Mouse (Mus musculus) erythroblast, embryonic 14.5 days (primary cell): ENCODE data around the gene Ap3d1.

Experiments used
- GATA1 ChIP-seq: IDR thresholded peaks from 2 replicates; pipeline ENCODE4 v1.6.1; 2012; ENCODE audit warnings: low read length, inconsistent platforms, mixed read lengths
- TAL1 ChIP-seq: IDR thresholded peaks from 3 replicates; pipeline ENCODE4 v1.6.1; 2012; ENCODE audit warnings: low read length, inconsistent platforms, mixed read lengths

DNA sequence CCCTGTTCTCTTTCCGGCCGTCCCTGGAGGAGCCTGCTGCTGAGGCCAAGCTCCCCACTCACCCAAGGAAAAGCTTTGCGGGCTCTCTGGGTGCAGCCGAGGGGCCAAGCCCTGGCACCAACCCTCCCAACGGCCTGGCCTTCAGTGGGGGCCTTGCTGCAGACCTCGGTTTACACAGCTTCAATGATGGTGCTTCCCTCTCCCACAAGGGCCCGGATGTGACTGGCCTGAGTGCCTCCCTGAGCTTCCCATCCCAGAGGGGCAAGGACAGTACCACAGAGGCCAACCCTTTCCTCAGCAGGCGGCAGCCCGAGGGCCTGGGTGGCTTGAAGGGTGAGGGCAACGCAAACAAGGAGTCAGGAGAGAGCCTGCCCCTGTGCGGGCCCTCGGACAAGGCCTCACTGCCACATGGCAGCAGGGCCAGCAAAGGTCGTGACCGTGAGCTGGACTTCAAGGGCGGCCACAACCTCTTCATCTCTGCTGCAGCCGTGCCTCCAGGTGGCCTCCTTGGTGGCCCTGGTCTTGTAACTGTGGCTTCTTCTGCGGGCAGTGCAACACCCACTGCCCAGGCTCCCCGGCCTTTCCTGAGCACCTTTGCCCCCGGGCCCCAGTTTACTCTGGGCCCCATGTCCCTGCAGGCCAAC lies 48.8 kb upstream of the Ap3d1 start:
- TF ChIP-seq TAL1 (no peak), GATA1 (no peak)
